Mouse (Mus musculus) embryo, embryonic 10.5 days (tissue): ENCODE results near the gene Rfwd3.
"Not testable (repeated sequence)": the region's sequence is repeated elsewhere in the genome, so short reads cannot be mapped to it uniquely, and the experiment has no call there.

Experiments
- DNase-seq: peaks from one replicate; pipeline ENCODE4 v3.0.0-alpha.2; 2015; ENCODE audit warnings: low spot score

Rfwd3 gene

DNA sequence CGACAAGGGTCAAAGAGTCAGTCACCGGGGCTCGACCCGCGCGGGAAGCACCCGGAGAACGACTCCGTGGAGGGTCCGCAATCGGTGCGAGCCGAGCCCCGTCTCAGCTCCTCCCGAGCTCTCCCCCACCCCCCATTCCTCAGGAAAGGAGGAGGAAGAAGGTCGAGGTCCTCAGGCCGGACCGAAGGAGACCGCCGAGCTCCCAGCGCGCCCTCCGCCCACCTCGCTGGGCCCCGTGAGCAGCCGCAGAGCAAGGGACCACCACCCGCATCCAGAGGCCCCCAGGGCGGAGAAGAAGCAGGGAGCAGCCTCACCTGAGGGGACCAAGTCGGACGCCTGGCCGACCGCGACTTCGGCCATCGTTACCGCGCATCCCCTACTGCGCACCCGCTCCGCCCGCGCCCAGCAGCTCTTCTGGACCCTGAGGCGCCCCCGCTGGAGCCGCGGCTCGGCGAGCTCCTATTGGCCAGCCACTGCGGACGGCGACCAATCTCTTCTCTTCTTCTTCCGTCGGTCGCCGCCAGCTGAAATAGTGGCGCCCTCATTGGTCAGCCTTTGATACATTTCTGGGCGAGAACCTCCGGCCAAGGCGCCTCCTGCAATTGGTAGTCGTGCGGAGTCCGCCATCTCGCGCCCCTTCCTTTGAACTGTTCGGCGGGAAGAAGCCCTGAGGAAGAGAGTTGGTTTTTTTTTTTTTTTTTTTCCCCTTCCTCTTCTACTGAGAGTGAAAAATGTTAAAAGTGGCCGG is at the start of gene Rfwd3:
TSS of gene Rfwd3 (minus strand) at position 402 of the 748 bp plus-strand sequence.
- DNase-seq: peak; percentile 98

DNA sequence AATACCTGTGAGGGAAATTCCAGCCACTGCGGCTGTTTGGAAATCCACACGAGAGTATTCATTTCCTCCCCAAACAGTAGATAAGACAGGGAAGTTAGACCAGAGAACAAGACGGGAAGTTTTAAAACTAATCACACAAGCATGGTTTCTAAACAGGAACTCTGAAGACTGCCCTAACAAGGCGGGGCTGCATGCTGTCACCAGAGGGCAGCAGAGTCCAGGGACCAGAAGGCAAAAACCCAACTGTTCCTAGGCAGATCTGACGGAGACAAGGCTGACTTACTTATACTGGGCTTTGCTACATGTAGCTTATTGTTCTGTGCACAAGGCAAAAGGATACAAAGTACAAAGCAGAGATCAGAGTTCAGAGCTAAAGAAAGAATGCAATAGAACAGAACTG is 43.2 kb upstream of the Rfwd3 start:
- peak; percentile 82 for DNase-seq

DNA sequence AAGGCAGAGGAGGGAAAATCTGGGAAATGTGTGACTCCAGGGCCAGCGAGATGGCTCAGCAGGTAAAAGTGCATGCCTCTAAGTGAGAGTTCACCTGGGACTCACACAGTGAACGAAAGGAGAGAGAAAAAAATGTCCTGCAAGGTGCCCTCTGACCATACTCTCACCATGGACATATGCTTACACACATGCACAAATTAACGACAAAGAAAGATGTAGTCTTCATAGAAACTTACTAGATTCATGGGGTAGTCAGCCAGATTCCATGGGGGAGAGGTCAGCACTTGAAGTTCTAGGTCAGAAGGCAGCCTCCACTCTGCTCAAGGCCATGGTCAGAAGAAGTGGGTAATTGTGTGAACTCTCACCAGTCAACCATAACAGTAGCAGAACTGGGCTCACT is 40.2 kb upstream of the Rfwd3 start:
- no peak for DNase-seq

DNA sequence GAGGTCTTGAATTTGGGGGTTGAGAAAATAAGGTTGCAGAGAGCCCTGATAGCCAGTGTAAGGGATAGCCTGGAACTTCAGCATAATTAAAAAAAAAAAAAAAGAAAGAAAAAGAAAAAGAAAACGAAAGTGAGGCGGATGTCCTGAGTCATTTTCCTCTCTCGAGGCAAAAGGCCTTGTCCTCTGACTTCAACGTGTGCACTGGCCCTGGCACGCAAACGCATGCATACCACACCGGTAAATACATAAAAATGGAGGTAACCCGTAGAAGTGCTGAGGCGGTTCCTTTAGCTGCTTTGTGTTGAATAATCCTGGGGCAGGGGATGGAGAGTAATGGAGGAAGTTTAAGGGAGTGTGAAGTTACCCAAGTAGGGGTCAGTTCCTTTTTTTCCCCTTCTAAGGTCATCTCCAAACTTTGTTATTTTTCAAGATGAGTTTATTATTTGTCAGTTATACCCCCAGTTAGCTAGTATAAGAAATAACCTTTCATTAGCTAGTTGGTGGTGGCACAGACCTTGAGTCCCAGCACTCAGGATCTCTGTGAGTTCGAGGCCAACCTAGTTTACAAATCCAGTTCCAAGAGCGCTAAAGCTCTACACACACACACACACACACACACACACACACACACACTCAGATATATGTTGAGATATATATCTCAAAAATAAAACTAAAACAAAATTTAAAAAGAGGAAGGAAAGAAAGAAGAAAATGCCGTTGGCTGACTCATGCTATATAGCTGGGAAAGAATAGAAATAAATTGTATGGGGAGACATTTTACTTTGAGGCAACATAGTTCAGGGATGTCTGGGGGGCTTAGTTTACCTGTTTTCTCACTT is 38.6 kb upstream of the Rfwd3 start:
- no peak for DNase-seq

DNA sequence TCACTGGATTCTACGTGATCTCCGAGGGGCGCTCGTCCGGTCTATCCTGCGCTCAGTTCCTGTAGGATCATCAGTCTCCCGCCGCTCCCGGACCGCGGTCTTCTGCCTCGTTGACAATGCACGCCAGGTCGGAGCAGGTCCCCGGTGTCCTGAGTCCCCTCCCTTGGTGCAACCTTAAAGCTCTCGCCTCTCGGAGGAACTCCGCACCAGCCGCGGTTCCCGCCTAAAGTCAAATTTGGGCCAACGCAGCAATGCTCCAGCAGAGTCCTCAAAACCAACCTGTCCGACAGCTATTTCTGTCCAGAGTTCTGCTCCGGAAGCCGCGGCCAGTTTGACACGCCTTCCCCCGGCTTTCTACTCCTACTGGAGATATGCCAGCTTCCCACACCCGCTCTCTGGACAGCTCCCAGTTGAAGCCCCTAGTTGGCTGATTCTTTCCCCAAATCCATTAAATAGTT is 37.9 kb upstream of the Rfwd3 start, which contains the start of gene Mlkl:
TSS of gene Mlkl (minus strand) at position 288 of the 458 bp plus-strand sequence.
- peak; percentile 65 for DNase-seq

DNA sequence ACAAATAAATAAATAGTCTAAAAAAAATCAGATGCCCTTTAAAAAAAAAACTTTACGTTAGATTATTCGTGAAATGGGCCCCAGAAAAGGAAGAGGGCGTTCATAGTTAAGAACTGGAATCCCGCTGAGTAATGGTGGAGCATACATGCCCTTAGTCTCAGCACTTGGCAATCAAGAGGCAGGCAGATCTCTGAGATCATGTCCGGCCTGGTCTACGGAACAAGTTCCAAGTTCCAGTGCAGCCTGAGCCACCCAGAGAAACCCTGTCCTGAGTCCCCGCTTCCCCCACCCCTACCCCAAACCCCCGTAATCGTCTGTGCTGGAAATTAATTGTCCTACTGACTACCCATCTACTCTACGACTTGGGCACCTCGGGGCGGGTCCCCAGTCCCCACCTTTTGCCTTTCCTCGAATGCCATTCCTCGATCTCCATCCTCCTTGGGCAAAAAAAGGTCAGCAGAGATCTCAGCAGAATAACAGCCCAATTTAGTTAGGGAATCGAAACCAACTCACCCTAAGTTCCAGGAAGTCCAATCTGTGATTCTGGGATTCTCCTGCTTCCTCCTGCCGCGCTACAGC is 37.4 kb upstream of the Rfwd3 start:
- no peak for DNase-seq

DNA sequence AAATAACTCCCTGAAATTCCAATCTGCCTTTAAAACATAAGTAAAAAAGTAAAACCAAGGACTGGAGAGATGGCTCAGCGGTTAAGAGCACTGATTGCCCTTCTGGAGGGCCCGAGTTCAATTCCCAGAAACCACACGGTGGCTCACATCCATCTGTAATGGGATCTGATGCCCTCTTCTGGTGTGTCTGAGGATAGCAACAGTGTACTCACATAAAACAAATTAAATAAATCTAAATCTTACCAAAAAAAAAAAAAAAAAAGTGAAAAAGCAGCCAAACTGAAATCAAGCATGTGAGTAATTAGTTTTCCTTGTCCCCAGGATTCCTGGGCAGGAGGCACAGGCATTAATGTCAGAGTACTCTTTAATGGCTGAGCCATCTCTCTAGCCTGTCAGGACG is 36.7 kb upstream of the Rfwd3 start:
- DNase-seq: no peak

DNA sequence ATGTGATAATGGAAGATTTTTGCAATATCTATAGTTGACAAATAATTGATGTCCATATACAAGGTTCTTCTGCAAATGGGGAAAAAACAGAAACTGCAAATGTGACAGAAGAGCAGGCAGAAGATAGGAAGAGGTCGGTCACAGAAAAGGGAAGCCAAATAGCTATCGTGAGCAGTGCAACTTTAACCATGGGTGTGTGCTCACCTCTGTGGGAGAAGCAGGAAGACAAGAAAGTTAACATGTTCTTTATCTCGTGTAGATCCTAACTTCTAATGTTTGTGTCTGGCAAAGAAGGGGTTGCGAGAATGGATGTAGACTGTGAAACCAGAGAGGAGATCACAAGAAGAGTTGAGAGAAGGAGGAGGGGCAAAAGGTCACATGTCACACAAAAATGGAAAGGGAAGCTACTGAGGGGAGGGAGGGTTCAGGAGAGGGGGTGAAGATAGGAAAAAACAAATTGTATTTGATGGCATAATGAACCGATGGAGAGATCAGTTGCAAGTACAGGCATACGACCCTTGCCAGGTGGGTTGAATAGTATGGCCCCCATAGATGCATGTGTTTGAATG is 25.3 kb upstream of the Rfwd3 start:
- DNase-seq: no peak

DNA sequence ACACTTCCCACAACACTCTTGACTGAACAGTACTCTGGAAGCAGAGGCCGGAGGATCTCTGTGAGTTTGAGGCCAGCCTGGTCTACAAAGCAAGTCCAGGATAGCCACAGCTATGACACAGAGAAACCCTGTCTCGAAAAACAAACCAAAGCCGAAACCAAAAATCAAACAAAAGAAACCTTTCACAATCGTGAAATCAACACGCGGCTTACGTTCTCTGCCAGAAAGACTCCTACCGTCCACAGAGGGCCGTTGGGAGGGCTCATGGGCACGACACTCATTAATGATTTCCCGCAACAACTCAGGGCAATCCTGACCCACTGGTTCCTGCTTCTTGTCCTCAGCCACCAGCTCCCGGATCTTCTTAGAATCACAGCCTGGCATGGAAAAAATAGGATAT is 14.7 kb upstream of the Rfwd3 start:
- no peak for DNase-seq

DNA sequence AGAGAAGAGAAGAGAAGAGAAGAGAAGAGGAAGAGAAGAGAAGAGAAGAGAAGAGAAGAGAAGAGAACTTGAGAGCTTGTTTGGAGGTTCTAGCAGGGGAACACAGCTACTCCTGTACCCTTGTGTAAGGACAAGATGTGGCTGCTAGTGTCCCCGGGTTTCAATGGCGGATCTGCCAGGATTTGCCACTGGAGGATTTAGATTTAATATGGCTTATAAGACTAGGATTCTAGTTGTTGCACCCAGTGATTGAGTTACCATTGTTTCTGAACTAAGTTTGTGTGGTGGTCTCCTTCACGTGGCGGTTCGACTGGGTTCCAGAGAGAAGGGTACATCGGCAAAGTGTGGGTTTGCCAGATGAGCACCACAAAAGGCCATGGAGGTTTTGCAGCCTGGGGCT is 13.9 kb upstream of the Rfwd3 start:
- DNase-seq: not testable (repeated sequence)

DNA sequence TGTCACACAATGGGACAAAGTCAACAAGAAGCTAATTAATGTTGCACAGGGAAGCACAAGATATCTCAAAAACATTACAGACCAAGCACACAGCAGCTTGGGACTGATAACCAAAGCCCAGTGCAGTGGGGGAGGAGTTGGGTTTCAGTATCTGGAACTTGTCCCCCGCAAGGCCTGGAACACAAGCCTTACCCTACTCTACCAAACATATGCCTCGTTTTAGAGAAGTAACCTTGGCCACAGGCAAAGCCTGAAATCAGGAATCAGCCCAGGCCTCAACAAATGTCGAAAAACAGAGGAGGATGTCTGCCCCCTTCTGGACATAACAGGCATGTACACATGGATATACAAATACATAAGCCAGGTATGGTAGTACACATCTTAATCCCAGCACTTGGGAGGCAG is 12.7 kb upstream of the Rfwd3 start:
- peak; percentile 16 for DNase-seq

DNA sequence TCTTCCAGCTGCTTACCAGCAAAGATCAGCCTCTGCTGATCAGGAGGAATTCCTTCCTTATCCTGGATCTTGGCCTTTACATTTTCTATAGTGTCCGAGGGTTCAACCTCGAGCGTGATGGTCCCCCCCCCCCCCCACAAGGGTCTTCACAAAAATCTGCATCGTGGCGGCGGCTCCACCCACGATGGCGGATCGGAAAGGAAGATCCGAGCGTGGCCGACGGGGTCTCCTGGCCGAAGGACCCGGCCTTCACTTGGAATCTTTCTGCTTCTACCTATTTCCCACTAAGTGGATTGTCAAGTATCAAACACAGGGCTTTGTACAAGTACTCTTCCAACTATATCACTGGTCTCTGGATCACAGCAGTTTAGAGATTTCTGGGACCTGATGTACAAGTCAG is 10.0 kb upstream of the Rfwd3 start:
- DNase-seq: not testable (repeated sequence)

DNA sequence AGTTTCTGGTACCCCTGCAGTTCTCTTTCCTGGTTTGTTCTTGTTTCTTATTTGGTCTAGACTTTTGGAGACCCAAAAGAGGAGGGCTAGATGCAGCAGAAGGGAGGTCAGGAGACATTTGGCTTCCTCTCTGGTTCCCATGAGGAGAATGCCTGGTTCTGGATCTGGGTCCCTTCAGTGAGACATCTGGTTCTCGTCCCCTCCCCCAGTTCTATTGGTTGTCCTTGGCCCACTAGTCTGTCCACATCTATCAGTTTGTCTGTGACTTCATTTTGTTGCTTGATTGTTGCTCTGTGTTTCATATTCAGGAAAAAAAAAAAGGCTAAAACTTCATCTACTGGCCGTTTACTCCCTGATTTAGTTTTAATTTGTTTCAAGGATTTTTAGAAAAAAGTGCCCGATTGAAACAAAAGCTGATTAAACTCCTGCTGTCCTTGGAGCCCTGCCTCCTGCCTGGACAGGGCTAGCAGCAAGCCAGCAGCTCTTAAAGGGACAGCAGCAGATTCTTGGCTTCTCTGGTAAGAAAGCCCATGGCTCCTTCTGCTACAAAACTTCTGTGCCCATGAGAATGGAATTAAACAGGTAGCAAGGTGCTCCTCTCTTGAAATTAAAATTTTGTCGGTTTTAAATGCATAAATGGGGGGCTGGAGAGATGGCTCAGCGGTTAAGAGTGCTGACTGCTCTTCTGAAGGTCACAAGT is 5.2 kb upstream of the Rfwd3 start:
- no peak for DNase-seq

DNA sequence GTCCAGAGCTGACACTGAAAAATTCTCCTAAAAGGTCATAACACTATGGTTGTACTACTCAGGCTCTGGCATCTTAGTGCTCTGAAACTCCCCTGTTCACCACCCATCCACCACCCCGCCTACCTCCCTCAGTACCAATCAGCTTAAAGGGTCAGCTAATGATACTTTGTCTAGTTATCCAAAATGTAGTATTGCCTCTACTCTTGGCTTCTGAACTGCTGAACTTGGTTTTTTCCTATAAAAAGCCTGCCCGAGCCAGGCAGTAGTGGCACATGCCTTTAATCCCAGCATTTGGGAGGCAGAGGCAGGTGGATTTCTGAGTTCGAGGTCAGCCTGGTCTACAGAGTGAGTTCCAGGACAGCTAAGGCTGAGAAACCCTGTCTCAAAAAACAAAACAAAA is 4.3 kb upstream of the Rfwd3 start:
- DNase-seq: no peak

DNA sequence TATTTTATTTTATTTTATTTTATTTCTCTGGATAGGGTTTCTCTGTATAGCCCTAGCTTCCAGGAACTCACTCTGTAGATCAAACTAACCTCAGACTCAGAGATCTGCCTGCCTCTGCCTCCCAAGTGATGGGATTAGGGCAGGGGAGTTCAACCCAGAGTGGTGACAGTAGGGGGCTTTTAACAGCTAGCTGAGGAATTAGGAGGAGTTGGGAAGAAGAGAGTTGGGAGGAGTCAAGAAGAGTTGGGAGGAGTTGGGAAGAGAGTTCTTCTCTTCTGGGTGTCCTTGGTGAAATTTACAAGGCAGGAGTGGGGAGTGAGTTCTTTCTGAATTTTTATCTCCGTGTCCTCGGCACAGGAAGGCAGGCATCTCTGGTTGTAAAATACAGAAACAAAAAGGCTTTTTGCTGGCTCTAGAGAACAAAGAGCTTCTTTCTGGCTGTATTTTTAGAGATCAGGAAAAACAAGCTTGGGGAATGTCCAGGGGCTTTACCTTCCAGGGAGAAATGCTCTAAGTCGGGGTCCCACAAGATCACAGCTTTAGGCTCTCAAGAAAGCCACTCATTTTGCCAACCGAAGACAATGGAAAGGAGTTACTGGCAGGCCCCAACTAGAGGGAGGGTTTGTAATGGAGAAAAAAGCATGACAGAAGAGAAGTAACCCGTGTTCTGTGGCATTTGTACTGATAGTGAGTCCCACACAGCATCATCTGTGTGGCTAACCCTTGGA is 3.2 kb upstream of the Rfwd3 start:
- DNase-seq: not testable (repeated sequence)

DNA sequence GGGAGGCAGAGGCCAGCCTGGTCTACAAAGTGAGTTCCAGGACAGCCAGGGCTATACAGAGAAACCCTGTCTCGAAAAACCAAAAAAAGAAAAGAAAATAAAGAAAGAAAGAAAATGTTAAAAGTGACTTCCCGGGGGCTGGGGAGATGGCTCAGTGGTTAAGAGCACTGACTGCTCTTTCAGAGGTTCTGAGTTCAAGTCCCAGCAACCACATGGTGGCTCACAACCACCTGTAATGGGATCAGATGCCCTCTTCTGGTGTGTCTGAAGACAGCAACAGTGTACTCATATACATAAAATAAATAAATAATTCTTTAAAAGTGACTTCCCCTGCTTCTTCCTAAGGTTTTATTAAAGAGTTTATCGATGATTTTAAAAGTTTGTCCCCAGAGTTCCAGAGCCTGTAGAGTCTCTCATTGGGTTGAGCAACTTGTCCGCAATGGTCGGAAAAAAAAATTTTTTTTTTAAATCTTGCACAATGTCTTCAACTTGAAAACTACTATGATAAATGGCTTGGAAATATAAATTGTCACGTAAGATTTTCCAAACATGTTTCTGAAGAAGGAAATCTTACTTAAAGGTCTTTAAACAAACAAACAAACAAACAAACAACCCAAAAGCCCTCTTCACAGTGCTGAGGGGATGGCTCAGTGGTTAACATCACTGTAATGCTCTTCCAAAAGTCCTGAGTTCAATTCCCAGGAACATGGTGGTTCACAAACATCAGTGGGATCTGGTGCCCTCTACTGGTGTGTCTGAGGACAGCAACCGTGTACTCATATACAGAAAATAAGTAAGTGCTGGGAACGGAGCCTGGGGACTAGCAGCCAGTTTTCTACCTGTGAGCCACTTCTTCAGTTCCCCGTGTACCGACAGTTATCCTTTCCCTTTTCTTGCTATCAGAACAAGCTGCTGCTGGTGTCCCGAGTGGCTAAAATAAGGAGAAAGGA is 850 bp upstream of the Rfwd3 start:
- peak; percentile 31 for DNase-seq

DNA sequence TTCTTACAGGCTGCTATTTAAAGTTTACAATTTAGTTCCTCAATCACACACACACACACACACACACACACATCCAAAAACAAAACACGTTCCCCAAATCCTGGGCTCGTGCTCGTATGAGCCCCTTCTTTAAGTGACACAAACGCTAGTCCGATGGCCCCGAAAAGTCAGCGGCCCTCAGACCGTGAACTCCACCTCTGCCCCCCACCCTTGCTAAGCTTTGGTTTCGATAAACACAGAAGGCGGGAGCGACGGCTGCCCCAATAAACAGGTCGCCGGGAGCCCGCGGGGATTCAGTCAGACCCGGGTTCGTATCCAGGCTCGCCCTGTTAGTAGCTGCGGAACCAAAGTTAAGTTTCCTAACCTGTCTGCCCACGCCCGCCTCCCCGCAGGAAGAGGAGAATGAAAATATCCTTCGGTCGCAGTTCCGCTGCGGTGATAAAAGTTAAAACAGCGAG is 630 bp downstream of the Rfwd3 start:
- DNase-seq: peak; percentile 70

DNA sequence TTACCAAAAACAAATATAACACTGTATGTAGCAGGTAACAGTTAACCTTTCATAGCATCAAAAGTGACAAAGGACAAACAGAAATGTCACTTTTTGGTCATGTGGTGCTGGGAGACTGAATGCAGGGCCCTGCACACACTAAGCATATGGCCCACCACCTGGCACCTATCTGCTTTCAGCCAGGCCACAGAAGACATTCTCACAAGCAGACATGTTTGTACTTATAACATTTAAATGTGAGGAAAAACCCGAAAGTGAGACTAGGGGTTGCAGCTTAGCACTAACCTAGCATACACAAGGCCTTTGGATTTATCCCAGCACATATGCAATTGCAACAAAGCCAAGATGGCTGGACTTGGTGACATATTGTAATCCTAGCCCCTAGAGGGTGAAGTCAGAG is 2.0 kb downstream of the Rfwd3 start:
- DNase-seq: no peak

DNA sequence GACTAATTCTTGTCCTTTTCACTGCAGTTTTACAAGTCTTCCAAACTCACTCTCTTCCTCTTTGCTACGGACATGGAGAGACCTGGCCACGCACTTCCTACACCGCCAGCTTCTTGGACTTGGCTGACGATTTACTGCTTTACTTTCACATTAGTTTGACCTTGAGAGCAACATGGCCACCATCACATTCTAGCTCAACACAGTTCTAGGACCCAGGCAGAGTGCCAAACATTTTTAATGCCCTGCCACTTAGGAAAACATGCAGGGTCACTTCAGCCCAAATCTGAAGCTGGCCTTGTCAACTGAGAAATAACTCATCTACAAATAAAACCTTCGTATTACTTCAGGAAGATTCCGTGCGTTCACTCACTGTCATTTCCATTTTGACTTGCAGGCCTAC is 8.3 kb downstream of the Rfwd3 start:
- DNase-seq: no peak

DNA sequence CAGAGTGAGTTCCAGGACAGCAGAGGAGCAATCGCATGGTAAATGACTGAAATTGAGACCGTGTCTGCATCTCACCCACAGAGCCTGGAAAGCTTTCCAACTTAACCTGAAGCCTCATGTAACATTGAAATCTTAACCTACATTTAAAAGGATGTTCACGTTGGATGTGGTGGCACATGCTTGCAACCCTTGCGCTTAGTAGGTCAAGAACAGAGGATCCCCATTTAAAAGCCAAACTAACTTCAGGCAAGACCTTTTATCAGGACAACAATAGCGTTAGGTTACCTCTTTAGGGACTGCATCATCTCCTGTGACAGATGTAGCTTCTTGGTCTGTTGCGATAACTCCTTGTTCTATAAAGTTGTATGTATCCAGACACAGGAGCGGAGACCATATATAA is 9.4 kb downstream of the Rfwd3 start:
- DNase-seq: no peak
